Mouse (Mus musculus) CD4-positive, CD25-positive, alpha-beta regulatory T cell, adult 4 months (primary cell): ENCODE results near the gene Spats2. TPM values are rescaled to one million over a fixed set of nuclear protein-coding genes. Genes with fewer than 3 reads are reported as not detected.
"Not testable (repeated sequence)": the region's sequence is repeated elsewhere in the genome, so short reads cannot be mapped to it uniquely, and the experiment has no call there.

Source experiments
- ATAC-seq: one replicate; pipeline ENCODE4 v1.8.0; 2017
- polyA plus RNA-seq, 2 experiments: library from polyadenylated mRNA; unstranded; fragments of 100-300 nt; shearing (Covaris generic); gene quantifications; one replicate each; pipeline ENCODE4 v1.2.1; 2017

Spats2 gene
- polyA plus RNA-seq, 2 experiments from 2014 or later, result 0.62 TPM; not detected in 1

DNA sequence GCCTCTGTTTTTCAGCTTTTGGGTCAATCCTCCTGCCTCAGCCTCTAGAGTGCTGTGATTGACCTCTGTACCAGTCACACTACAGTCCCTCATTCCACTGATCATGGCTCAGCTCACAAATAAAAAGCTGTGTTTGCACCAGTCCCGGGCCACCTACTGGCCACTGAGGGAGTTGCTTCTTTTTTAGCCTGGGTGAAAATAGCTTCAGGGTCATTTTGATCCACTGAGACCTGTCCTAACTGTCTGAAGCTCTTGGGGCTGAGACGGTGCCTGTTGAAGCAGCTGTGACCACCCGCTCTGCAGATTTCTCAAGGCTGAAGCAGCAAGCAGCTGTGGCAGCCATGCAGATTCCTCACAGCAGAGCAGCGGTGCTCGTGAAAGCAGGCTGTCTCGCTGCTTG, 14.0 kb downstream of the Spats2 start:
- no peak for ATAC-seq

DNA sequence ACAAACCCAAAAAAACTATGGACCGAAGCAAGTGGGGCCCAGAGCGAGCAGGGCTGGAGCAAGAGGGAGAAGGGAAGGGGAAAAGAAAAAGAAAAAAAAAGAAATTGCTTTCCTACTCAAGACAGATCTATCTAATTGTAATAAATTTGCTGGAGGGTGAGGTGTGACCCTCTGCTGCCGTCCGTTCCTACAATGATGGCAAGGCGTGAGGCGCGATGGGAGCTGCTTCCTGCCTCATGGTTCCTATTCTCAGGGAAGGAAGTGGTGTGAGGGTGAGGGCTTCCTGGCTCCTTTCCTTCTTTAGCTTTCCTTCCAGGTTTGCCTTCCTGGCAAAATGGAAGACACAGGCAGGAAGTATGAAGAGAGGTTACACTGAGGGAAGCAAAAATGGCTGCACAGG, 24.8 kb downstream of the Spats2 start:
- ATAC-seq, result no peak

GRCm38 (mm10) chr15:99151324-99151723, 25.6 kb downstream of the Spats2 start:
- no peak for ATAC-seq

DNA sequence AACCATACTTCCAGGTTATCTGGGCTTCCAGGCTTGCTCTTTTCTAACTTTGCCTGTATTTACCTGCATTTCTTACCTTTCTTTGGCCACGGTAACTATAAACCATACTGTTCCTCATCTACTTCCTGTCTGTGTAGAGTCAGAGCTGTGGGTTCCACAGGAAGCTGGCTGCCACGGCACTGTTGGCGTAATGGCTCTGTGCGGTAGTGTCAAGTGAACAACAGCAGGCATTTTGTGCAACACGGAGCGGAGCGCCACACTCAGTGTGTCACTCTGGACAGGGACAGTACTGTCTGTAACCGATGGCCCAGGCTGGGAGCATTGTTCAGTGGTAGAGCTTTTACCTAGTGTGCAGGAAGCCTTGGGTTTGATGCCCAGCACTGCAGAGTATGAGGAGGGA, 27.8 kb downstream of the Spats2 start:
- peak; percentile 67 for ATAC-seq

DNA sequence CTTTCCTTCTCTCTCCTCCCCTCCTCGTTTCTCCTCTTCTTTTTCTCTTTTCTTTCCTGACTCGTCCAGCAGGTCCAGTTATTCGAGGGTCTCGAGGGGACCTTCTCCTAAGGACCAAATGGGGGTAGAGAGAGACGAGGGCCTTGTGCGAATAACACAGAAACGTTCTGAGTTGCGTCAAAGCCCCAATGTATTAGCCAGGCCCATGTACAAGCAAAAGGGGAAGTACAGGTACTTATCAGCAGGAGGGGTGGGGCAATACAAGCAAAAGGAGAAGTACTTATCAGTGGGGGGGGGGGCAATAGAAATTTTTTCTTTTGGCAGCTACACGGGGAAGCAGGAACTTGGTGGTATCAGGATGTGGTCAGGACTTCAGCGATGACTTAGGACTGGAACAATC, 28.8 kb downstream of the Spats2 start:
- ATAC-seq, result not testable (repeated sequence)

DNA sequence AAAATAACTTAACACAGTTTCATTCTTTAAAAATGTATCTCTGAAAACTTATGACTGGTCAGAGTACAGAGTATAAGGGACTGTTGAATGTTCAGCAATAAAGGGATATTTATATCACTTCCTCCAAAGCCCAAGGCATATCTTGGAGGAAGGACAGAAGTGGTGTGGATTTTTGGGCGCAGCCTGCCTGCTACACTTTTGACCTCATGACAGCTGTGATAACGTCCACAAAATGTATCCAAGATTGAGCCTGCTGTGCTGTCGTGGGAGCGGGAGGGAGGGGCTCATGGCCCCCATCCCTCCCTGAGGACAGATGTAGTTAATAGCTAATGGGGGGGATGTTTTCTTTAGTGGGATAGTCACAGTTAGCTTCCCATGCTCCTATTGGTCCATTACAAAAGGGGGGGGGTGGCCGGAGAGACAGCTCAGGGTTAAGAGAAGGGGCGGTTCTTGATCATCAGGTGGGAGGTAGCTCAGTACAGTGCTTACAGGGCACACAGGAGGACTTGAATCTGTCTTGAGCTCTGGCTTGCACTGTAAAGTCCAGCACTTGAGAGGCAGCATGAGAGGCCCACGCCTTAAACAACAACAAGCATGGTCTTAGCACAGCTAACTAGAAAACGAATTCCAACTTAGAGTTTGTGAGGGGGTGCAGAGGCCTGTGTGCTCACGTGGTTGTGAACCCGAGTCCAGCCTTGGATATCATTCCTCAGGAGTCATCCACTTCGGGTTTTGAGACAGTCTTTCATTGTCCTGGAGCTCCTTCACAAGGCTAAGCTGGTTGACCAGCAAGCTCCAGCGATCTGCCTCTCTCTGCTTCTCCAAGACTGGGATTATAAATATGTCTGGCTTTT, 38.0 kb downstream of the Spats2 start:
- no peak for ATAC-seq

DNA sequence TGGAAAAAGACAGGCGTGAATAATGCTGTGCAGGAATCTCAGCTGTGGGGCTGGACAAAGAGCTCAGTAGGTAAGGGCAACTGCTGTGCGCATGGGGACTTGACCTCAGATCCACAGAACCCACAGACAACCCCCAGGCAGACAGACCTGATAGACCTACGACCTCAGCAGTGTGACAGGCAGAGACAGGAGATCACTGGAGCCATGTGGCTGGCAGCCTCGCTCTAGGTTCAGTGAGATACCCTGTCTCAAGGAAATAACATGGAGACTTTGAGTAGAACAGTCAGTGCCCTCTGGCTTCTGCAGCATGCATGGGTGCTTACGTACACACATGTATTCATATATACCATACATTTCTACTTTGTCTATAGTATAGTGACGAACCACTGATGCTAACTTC, 46.4 kb downstream of the Spats2 start:
- ATAC-seq, result no peak

GRCm38 (mm10) chr15:99179639-99180038, 53.9 kb downstream of the Spats2 start:
- no peak for ATAC-seq

DNA sequence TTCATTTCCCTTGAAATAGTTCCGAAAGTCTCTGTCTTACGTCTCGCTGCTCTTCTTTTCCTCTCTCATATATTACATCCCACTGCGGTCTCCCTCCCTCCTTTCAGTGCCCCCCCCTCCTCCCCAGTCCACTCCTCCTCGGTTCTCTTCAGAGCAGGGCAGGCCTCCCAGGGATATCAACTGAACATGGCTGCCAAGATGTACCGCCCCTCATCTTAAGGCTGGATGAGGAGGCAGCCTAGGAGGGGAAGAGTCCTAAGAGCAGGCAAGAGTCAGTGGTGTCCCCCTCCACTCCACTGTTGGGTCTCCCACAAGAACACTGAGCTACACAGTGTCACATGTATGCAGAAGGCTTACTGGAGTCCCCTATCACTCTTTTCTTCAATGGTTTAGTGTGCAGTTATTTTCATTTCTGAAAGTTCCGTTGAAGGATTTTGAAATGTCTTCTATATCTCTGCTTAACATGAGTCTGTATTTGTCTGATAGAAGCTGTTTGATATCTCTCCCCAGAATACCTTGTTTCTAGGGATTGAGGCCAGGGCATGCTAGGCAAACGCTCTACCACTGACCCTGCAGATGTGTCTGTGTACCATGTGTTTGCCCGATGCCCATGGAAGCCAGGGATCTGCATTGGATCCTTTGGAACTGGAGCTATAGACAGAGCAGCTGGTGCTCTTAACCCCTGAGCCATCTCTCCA, 58.6 kb downstream of the Spats2 start:
- ATAC-seq, result no peak

DNA sequence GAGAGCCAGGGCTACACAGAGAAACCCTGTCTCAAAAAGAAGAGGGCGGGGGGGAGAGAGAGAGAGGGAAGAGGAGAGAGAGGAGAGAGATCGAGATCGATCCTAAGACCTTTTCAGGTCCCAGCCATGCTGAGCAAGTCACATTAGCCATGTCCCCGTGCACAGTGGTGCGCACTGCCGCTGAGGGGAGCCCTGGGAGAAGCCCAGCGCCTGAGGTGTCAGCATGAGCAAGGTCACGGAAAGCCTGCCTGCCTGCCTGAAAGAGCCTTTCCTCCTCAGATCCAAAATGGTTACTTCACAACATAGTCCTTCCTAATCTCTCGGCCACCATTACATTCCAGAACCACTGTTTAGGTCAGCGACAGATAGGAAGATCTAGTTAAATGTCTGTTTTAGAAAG, 68.6 kb downstream of the Spats2 start:
- no peak for ATAC-seq

DNA sequence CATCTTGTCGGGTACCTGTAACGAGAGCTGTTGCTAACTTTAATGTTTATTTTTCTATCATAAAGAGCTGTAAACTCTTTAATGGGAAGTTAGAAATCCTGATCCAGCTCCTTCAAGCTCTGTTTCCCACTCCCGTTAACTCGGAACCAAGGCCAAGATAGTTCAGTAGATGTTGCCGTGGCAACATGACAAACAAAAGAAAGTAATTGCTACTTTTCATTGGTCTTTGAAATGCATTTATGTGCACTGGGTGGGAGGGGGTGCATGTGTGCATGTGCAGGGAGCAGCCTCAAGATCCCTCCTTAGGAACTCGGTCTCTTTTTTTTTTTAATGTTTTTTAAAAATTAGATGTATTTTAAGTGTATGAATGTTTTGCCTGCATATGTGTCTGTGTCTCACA, 69.3 kb downstream of the Spats2 start:
- ATAC-seq, result no peak

GRCm38 (mm10) chr15:99198761-99199160, 73.0 kb downstream of the Spats2 start:
- ATAC-seq, result no peak

GRCm38 (mm10) chr15:99205959-99206358, 80.2 kb downstream of the Spats2 start:
- no peak for ATAC-seq

- ATAC-seq, result no peak
Observed at GRCm38 (mm10) chr15:99213183-99213582, 87.5 kb downstream of the Spats2 start.

DNA sequence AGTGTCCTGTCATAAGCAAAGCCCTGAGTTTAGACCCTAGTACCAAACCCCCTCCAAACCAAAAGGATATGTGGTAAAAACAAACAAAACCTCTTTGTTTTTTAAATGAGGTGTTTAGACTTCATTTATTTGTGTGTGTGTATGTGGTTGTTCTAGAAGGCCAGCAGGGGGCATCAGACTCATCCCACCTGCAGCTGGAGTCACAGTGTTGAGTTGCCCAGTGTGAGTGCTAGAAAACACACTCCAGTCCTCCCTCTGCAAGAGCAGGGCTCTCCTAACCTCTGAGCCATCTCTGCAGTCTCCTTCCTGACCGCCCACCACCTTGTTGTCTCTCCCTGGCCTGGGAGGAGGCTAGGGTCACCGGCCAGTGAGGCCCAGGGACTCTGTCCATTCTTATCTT, 89.2 kb downstream of the Spats2 start:
- no peak for ATAC-seq

DNA sequence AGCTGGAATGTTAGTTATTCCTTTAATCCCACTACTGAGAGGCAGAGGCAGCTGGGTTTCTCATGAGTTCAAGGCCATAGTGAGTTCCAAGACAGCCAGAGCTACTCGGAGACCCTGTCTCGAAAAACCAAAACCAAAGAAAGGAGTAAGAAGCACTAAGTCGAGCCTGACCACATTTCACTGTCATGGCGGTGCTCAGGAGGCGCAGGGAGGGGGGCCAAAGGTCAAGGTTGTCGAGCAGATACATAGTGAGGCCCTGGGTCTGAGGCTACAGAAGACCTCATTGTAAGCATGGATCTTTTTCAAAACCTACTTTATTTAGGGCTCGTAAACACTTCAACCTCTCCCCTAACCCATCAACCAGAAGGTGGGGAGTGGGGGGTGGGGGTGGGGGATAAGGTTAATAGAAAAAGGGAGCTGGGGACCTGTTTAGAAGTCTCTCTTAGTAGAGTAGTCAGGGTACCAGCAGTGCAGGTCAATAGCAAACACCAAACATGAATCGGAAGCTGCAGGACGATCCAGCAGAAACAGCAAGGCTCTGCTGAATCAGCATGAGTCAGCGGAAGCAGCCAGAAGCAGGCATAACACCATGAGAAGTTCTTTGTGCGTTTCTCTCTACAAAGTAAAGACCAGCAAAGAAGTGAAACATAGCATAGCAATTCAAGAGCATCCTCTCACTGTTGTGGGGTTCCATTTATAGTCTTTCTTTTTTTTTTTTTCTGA, 90.2 kb downstream of the Spats2 start:
- ATAC-seq, result no peak

DNA sequence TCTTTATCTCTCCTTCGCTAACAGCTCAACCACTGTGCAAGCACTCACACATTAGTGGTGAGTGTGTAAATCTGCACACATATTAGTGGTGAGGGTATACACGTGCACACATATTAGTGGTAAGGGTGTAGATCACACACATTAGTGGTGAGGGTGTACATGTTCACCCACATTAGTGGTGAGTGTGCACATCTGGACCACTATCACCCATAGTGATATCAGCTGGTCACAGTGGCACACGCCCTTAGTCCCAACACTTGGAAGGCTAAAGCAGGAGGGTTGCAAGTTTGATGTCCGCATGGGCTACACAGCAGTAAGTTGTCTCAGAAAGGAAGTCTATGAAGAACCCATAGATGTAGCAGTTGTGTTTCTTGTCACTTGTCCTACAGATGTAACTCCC, 91.9 kb downstream of the Spats2 start:
- ATAC-seq, result no peak

- no peak for ATAC-seq
Observed at GRCm38 (mm10) chr15:99221315-99221952, 95.7 kb downstream of the Spats2 start.

DNA sequence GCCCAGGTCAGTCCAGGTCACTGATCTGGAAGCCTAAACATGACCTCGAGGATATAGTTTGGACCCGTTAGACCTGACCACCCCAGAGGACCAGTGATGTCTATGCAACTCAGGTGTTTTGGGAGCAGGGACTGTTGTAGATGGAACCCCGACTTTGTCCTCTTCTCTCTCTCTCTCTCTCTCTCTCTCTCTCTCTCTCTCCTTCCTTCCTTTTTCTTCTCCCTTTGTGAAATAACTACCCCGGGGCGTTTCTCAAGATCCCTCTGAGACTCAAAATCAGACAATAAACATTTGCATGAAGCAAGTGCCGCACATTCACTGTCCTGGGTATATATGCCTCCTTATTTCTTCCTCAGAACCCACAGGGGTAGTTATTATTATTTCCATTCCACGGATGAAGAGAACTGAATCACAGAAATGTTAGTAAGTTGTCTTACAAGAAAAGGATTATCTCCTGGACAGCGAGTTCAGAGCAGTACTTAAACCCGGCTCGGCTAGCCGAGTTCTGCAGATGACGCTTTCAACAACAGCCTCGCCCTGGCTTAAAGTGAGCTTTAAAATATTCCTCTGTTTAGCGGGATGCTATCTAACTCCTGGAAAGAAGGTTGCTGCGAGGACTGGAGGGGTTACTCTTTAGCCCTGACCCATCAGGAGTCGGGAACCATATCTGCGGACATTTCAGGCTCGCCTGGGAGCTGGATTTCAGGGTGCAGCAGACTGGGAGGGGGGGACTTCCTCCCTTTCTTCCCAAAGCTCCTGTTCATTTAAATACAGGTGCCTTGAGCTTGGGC, 97.3 kb downstream of the Spats2 start:
- ATAC-seq, result no peak

- ATAC-seq, result peak; percentile 32
Observed at GRCm38 (mm10) chr15:99223585-99224207, 98.0 kb downstream of the Spats2 start.

GRCm38 (mm10) chr15:99224208-99224911, 98.6 kb downstream of the Spats2 start, which contains the start of gene Kcnh3:
Kcnh3 (plus strand) TSS chr15:99224861.
- peak; percentile 73 for ATAC-seq
